Mouse (Mus musculus): Measurements from ENCODE around the gene Hspa1b.
"Not testable (repeated sequence)": the region's sequence is repeated elsewhere in the genome, so short reads cannot be mapped to it uniquely, and the experiment has no call there.

DNA sequence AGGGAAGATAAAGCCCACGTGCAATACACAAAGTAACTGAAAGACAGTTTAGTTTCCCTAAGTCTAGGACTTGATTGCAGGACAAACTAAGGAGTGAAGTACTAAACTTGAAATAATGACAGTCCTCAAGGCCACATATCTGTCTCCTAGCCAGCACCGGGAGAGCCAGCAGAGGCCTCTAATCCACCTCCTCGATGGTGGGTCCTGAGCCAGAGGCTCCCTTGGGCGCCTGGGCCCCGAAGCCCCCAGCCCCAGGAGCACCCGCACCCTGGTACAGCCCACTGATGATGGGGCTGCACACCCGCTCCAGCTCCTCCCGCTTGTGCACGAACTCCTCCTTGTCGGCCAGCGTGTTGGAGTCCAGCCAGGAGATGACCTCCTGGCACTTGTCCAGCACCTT, 10.8 kb upstream of the Hspa1b start, which contains the start of gene Gm20481:
- TF ChIP-seq GATA1 (IDR thresholded peaks at IDR 0.05; ENCODE audit: borderline replicate concordance, low read length); FLI1 (IDR thresholded peaks at IDR 0.05; ENCODE audit: low read length): not testable (repeated sequence)

Data from megakaryocyte, embryonic 14.5 days (primary cell).